Mouse (Mus musculus) heart, postnatal 0 days (tissue): ENCODE results near the gene Bmp10. TPM values are rescaled to one million over a fixed set of nuclear protein-coding genes. Genes with fewer than 3 reads are reported as not detected.

Experiments used
- ATAC-seq: fragments of 200-750 bp; cut with Nextera tagmentation; 2 replicates; pipeline ENCODE4 v1.8.0; 2017; ENCODE audit warnings: low read depth, moderate number of reproducible peaks, moderate library complexity; ENCODE audit not compliant: insufficient read depth
- DNase-seq: peaks from one replicate; pipeline ENCODE4 v3.0.0-alpha.2; 2016; ENCODE audit warnings: low spot score
- H3K27ac ChIP-seq: fragments of 300-500 bp; sonication (generic); 2 replicates; pipeline ENCODE4 v1.5.1; 2014; ENCODE audit warnings: low read depth, mild to moderate bottlenecking
- H3K27me3 ChIP-seq: fragments of 300-500 bp; sonication (generic); 2 replicates; pipeline ENCODE4 v1.6.1; 2014; ENCODE audit warnings: low read length, mixed read lengths; ENCODE audit not compliant: control insufficient read depth, insufficient read depth
- H3K36me3 ChIP-seq: fragments of 300-500 bp; sonication (generic); replicated peaks from 2 replicates; pipeline ENCODE4 v1.6.1; 2014; ENCODE audit warnings: low read length, mixed read lengths; ENCODE audit not compliant: control insufficient read depth, insufficient read depth
- H3K4me1 ChIP-seq: fragments of 300-500 bp; sonication (generic); 2 replicates; pipeline ENCODE4 v1.6.1; 2014; ENCODE audit warnings: antibody characterized with exemption; ENCODE audit not compliant: control insufficient read depth, insufficient read depth
- H3K4me2 ChIP-seq: fragments of 300-500 bp; sonication (generic); 2 replicates; pipeline ENCODE4 v1.6.1; 2014; ENCODE audit warnings: low read depth, mild to moderate bottlenecking, low read length, moderate library complexity
- H3K4me3 ChIP-seq: fragments of 300-500 bp; sonication (generic); 2 replicates; pipeline ENCODE4 v1.5.1; 2014; ENCODE audit warnings: low read depth, low read length
- H3K9ac ChIP-seq: fragments of 300-500 bp; sonication (generic); replicated peaks from 2 replicates; pipeline ENCODE4 v1.6.1; 2014; ENCODE audit warnings: low read depth, low read length, mixed read lengths
- H3K9me3 ChIP-seq: fragments of 300-500 bp; sonication (generic); replicated peaks from 2 replicates; pipeline ENCODE4 v1.6.1; 2016; ENCODE audit warnings: low read length; ENCODE audit not compliant: control insufficient read depth
- CTCF ChIP-seq: IDR thresholded peaks from 2 replicates; pipeline ENCODE4 v1.5.1; 2016; ENCODE audit warnings: antibody characterized with exemption, control low read depth, low read depth
- EP300 ChIP-seq: IDR thresholded peaks from 2 replicates; pipeline ENCODE4 v1.6.1; 2016; ENCODE audit warnings: antibody characterized with exemption, low read depth
- WGBS: fragments of 180-500 bp; shearing (Covaris S2); extraction: QIAGEN DNeasy Blood & Tissue Kit; methylation state at CpG from one replicate; pipeline ENCODE4 v1.1.7; 2014; 5-methylcytosine and 5-hydroxymethylcytosine counted together
- polyA plus RNA-seq: library from polyadenylated mRNA; unstranded; fragments of >200 nt; fragmentation: Nextera tagmentation; extraction: Ambion mirVana; gene quantifications from 2 replicates; pipeline ENCODE4 v1.2.1, GENCODE M21; 2015
- total RNA-seq: library from RNA; depleted of rRNA; stranded (reverse); fragments of >200 nt; gene quantifications from 2 replicates; pipeline ENCODE4 v1.2.3, GENCODE M21; 2014; ENCODE audit warnings: low replicate concordance

Gene Bmp10
- total and polyA plus RNA-seq, 2 experiments from 2014 or later, result 6.0 to 30.0 TPM

- no peaks in the 10 kb centered on the region for H3K9me3 ChIP-seq
- no peak overlapping the region for H3K4me3 ChIP-seq
- no peak overlapping the region for H3K9ac ChIP-seq
- peaks cover 60% of the 10 kb centered on the region for H3K27me3 ChIP-seq
- DNase-seq, result no peak
- WGBS, result 31% methylated on average over 4 of the region's 4 CpGs
- no peak overlapping the region for H3K4me2 ChIP-seq
- no peaks in the 10 kb centered on the region for H3K4me1 ChIP-seq
- H3K27ac ChIP-seq, result no peak overlapping the region
- no peak for TF ChIP-seq CTCF
- no peak for TF ChIP-seq EP300
- no peaks in the 10 kb centered on the region for H3K36me3 ChIP-seq
- no peak for ATAC-seq
Measured at GRCm38 (mm10) chr6:87399886-87400566, 28.8 kb upstream of the Bmp10 start.

GRCm38 (mm10) chr6:87401456-87401855 lies 27.3 kb upstream of the Bmp10 start:
- H3K27ac ChIP-seq, result no peak overlapping the region
- no peak for TF ChIP-seq EP300
- H3K4me2 ChIP-seq, result no peak overlapping the region
- H3K36me3 ChIP-seq, result no peaks in the 10 kb centered on the region
- 17% methylated on average over 6 of the region's 6 CpGs for WGBS
- no peak overlapping the region for H3K9ac ChIP-seq
- H3K4me1 ChIP-seq, result no peaks in the 10 kb centered on the region
- DNase-seq, result no peak
- H3K27me3 ChIP-seq, result peaks cover 46% of the 10 kb centered on the region
- no peaks in the 10 kb centered on the region for H3K9me3 ChIP-seq
- no peak for ATAC-seq
- no peak overlapping the region for H3K4me3 ChIP-seq

- Histone ChIP-seq H3K27ac (no peak overlapping the region), H3K36me3 (no peaks in the 10 kb centered on the region), H3K27me3 (peaks cover 55% of the 10 kb centered on the region), H3K9ac (no peak overlapping the region), H3K4me1 (no peaks in the 10 kb centered on the region), H3K4me3 (no peak overlapping the region), H3K9me3 (no peaks in the 10 kb centered on the region), H3K4me2 (no peak overlapping the region)
- DNase-seq, result no peak
- TF ChIP-seq EP300, result no peak
- TF ChIP-seq CTCF, result no peak
- no peak for ATAC-seq
- WGBS, result 53% methylated on average over 3 of the region's 3 CpGs
Measured at GRCm38 (mm10) chr6:87412011-87412410, 16.8 kb upstream of the Bmp10 start.

- ATAC-seq, result no peak
- Histone ChIP-seq H3K4me2 (peak overlapping the region; percentile 20; the same call in 1 of the 2 replicates), H3K4me3 (no peak overlapping the region), H3K27me3 (peaks cover 78% of the 10 kb centered on the region), H3K9ac (no peak overlapping the region), H3K9me3 (no peaks in the 10 kb centered on the region), H3K4me1 (peaks cover 21% of the 10 kb centered on the region), H3K36me3 (no peaks in the 10 kb centered on the region), H3K27ac (no peak overlapping the region)
- no peak for TF ChIP-seq EP300
- no peak for TF ChIP-seq CTCF
- 10% methylated on average over 7 of the region's 7 CpGs for WGBS
- peak; percentile 35 for DNase-seq
Measured at GRCm38 (mm10) chr6:87422304-87422703, 6.5 kb upstream of the Bmp10 start.

- ATAC-seq (peak; percentile 89), DNase-seq (peak; percentile 81)
- H3K9ac ChIP-seq, result no peak overlapping the region
Measured at GRCm38 (mm10) chr6:87424037-87424816, 4.6 kb upstream of the Bmp10 start.

More at GRCm38 (mm10) chr6:87424037-87424816, 4.6 kb upstream of the Bmp10 start:
- peaks cover 21% of the 10 kb centered on the region for H3K4me1 ChIP-seq
- no peak overlapping the region for H3K27ac ChIP-seq
- 17% methylated on average over 19 of the region's 19 CpGs for WGBS
- peak overlapping the region; percentile 47 for H3K4me2 ChIP-seq
- TF ChIP-seq EP300 (peak; percentile 48; the same call in 1 of the 2 replicates), CTCF (no peak)
- H3K36me3 ChIP-seq, result no peaks in the 10 kb centered on the region
- no peaks in the 10 kb centered on the region for H3K9me3 ChIP-seq
- peaks cover 69% of the 10 kb centered on the region for H3K27me3 ChIP-seq
- H3K4me3 ChIP-seq, result peak overlapping the region; percentile 25
